Mouse (Mus musculus) yolk sac, embryonic 10.5 days (tissue): Measurements from ENCODE around the gene Atp6v0d1.
A peak's percentile ranks its signal among the peaks of the same experiment; 100 is the strongest.

Source experiments
- DNase-seq: peaks from one replicate; pipeline ENCODE4 v3.0.0-alpha.2; 2017; ENCODE audit warnings: low spot score

Gene Atp6v0d1

DNA sequence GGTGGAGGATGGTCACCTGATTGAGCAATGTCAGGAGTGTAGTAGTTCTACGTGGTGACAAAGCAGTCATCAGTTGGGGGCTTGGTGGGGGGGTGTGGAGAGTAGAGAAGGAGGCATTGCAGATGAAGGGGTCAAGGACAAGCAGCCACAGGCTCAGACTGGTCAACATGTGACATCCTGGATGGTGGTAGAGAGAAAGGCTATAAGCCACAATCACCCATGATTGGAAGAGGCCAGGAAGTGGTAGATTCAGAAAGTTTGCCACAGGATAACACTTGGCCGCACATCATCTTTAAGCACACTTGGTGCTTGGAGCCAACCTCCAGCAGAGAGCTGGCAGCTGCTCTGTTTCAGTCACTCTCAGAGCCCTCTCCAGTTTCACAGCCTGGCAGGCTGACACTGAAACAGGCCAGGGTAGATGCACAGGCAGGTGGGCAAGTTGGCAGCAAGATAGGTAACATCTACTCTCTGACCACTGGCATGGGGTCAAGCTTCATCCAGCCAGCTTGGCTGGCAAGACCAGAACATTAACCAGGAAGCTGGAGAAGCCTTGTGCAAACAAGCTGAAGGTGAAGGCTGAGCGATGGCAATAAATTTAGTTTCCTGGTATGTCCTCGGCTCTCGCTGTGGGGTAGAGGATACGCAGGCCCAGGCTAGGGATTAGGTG is 28.7 kb downstream of the Atp6v0d1 start:
- DNase-seq = no peak

DNA sequence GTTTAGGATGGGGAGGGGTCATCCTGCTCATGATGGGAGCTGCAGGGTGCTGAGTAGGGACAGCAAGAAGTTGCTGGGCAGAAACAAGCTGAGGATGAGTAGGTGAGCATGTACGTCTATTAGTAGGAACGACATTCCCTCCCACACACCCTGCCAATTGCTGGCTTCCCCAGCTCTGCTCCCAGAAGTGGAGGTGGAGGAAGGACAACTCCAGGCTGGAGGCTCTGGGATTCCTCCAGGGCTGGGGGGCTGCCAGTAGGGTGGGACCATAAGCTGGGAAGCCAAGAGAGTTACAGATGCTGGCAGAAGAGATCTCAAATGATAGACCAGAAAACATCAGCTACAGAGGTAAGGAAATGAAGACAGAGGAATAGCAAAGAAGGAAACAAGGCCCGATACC is 29.3 kb downstream of the Atp6v0d1 start:
- no peak for DNase-seq

DNA sequence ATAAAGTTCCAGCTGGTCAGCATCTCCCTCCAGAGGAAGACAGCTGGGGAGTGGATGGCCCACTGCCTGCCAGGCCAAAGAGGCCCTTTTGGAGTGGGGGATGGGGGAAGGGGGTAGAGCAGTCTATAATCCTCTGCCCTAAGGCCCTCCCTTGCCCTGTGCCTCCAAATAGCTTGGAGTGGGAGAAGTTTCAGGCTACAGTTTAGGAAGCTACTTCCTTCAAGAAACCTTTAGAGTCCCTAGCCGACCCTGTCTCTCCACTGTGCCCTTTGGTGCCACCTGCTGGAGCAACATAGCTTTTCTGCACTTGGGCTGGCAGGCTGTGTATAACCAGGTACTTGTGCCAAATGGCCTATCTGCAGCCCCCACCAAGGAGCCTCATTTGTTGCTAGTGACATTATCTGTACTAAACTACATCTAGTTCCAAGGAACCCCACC is 31.9 kb downstream of the Atp6v0d1 start:
- peak; percentile 66 for DNase-seq

DNA sequence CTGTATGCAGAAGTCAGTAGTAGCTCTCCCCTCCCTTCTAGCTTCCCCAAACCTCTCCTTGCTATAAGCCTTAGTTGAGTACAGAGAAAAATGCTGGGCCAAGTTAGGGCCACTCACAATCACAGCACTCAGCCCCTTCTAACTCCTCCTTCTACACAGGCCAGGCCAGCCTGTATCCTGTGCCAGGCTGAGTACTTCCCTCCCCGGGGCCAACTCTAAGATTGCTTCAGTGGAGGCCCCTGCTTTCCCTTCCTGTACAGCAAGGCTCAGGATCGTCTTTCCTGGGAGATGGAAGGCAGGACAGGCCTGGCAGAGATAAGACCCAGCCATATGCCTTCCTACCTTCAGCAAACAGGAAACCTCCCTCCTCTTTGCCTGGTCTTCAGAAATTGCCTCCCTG is 32.4 kb downstream of the Atp6v0d1 start:
- peak; percentile 51 for DNase-seq

DNA sequence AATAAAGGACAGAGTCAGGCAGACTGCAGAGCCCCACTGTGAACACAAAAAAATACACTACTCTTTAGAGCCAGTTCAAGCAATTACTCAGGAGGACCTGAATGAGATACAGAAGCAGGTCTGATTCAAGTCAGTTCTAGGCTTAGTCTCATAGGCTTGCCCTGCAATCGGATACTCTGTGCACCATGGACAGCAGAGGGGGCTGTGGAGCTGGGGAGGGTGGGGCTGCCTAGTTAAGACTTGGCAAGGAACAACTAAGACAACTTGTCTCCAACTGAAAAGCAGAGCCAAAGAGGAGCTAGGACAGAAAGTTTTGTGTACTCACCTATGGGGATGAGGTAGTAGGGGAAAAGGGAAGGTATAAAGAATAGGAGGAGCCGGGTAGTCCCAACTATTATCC is 34.1 kb downstream of the Atp6v0d1 start:
- DNase-seq = peak; percentile 46

DNA sequence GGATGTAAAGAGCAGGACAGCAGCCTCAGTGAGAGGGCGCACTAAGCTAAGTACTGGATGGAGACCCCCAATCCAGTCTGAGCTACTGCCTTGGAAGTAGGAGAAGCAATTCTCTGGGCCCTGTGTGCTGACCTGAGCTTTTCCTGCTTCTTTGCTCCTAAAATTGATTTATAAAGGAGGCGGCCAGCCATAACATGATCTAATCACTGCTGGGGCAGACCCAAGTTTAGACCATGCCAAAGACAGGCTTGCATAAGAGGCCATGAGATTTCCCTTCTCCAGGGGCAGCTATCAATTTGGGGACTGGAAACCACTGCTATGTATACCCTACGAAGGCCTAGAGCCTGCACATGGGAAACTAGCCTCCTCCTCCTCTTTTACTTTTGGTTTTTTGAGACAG is 36.6 kb downstream of the Atp6v0d1 start:
- DNase-seq = no peak

DNA sequence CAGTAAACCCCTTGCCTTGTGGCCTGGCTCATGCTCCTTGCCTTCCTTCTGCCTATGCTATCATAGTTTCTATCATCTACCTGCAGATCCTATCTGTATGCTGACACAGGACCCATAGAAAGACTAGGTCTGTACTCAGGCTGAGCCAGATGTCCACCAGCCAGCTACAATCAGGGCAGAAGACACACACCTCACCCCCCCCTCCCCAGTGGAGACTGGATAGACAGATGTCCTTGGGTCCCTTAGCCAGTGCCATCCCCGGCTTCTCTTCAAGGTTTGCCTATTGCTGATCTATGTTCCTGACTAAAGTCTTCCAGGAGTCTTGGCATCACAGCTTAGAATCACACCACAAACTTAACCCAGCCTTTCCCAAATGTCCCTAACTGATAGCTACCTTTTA is 37.6 kb downstream of the Atp6v0d1 start:
- no peak for DNase-seq

DNA sequence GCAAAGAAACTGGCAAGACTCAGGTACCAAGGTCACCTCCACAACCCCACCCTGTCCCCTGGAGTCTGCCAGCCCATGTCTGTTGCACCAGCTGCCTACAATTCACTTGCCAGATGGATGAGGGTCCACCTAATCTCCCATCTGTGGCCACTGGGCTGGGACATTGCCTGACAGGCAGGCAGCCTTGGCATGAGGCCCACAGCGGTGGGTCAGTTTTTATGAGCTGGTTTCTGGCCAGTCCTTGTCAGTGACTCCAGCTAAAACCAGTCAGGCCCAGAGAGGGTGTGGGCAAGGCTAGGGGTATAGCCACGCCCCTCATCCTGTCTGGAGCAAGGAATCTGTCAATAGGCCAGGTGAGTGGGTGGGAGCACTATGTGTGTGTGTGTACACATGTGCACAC is 38.7 kb downstream of the Atp6v0d1 start:
- no peak for DNase-seq

DNA sequence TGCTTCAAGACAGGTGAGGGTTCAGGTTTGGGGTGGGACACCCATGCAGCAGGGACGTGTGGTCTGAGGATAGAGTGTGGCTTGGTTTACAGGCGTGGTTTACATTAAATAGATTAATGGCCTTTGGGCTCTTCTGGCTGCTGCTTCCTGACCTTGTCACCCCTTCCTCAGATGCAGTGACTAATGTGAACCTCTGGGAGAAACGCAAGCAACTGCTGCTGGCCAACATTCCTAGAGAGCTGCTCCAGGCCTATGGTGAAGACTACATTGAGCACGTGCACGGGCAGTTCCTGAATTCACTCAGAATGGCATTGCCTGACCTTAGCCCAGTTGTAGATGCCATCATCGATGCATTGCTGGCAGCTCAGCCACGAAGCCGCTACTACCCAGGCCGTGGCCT is 43.0 kb downstream of the Atp6v0d1 start:
- DNase-seq = no peak

DNA sequence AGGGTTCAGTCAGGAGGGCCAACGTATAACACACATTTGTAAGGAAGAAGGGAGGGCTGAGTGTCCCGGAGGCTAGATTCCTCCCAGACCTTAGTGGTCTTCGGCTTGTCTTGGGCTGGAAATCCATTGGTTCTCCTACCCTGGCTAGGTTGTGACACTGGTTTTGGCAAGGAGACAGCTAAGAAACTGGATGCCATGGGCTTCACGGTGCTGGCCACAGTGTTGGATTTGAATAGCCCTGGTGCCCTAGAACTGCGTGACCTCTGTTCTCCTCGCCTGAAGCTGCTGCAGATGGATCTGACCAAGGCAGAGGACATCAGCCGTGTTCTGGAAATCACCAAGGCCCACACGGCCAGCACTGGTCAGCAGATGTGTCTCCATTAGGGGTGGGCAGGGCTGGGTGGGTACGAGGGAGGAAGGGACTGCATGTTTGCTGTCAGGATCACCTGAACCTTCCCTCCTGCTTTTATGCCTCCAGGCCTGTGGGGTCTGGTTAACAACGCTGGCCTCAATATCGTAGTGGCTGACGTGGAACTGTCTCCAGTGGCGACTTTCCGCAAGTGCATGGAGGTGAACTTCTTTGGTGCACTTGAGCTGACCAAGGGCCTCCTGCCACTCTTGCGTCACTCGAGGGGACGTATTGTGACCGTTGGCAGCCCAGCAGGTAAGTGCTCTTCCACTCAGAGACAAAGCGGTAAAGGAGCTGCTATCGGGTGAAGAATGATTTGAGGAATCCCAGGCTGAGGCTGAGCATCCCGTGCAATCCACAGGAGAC is 43.7 kb downstream of the Atp6v0d1 start:
- DNase-seq = no peak

DNA sequence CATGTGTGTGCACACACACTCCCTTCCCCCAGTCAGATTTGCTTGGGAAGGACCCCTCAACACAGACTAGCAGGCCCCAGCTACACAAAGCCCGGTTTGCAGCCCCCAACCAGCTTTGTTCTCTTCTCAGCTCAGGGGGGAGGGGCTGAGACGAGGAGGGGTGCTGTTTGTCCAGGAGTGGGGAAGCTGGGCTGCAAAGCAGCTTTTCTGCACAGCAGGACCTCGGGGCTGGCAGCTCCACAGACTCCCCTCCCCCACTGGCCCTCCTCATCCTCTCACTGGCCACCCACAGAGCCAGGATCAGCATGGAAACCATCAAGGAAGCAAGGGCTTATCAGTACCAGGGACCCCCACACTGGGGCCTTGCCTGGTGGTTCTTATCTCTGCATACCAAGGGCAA is 44.8 kb downstream of the Atp6v0d1 start:
- peak; percentile 87 for DNase-seq

DNA sequence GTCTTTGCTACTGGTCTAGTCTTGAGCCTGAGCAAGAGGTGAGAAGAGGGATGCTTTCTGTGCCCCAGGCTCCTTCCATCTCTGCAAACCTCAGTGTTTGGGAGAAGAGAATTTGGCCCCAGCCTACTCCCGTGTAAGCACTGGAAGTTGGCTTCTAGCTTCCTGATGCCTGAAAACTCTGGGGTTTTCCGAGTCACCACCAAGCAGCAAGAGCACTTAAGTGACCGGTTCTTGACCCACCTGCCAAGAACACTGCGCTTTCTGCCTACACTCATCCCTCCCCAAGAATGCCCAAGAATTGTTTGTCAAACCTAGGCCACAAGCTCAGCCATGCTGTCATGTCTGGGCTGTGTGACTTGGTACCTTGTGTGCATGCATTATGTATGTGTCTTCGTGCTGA is 45.3 kb downstream of the Atp6v0d1 start:
- no peak for DNase-seq

DNA sequence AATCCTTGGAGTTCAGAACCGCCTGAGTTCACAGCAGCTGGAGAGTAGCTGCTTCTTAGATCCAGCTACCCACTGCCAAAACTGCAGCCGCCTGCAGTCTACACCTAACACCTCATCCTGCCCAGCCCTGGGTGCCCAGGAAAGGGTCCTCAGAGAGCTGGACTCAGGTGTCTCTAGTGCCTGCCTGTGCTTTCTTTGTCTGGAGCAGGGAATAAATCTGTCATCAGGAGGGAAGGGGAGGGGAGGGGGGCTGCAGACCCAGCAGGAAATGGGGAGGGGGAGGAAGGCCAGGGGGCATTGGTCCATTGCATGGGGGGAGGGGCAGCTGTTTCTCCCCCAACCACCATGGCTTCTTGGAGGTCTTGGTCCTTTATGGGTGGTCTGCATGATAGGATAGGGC is 46.3 kb downstream of the Atp6v0d1 start:
- DNase-seq = peak; percentile 68

DNA sequence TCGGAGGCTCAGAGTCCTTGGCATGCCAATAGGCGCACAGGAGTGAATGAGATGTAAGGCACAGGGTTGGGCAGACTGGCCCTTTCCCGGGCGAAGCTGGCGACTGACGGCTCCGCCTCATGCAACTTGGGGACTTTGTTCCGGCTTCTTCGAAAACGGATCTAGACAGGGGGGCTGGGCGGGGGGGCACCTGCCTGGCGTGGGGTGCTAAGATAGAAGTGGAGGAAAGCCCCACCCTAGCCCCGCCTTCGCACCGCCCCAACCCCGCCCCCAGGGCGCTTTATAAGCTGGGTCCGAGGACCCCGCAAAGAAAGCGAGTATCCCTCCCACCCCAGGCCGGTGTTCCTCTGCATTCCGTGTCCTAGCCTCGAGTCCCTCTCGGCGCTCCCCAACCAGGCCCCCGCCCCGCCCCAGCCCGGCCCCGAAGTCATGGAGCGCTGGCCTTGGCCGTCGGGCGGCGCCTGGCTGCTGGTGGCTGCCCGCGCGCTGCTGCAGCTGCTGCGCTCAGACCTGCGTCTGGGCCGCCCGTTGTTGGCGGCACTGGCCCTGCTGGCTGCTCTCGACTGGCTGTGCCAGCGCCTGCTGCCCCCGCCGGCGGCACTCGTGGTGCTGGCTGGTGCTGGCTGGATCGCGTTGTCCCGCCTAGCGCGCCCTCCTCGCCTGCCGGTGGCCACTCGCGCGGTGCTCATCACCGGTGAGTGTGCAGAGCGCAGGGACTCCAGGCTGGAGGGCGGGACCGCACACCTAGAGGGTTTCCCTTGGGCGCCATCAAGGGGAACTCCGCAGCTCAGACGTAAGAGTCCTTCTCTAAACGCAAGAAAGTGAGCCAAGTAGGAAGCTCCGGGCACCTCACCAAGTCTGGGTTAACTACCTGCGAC is 47.2 kb downstream of the Atp6v0d1 start, which contains the start of gene Hsd11b2:
Gene Hsd11b2 (plus strand): TSS at position 320 of the 878 bp plus-strand sequence.
- peak; percentile 82 for DNase-seq

DNA sequence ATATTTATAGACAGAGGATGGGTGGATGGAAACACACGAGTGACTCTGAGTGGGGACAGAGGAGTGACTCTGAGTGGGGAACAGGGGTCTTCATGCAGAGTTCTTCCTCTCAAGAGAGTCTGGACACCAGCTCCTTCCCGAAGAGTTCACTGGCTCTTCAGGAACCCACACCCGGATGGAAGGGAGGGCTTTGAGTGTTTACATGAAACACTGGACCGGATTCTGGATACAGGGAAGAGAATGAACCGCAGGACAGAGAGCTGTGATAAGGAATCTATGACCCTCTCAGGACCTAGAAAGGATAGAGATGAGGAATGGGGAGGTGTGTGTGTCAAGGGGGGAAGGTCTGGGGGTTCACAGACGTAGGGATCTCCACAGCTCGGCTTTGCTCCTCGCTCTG is 48.5 kb downstream of the Atp6v0d1 start:
- no peak for DNase-seq

DNA sequence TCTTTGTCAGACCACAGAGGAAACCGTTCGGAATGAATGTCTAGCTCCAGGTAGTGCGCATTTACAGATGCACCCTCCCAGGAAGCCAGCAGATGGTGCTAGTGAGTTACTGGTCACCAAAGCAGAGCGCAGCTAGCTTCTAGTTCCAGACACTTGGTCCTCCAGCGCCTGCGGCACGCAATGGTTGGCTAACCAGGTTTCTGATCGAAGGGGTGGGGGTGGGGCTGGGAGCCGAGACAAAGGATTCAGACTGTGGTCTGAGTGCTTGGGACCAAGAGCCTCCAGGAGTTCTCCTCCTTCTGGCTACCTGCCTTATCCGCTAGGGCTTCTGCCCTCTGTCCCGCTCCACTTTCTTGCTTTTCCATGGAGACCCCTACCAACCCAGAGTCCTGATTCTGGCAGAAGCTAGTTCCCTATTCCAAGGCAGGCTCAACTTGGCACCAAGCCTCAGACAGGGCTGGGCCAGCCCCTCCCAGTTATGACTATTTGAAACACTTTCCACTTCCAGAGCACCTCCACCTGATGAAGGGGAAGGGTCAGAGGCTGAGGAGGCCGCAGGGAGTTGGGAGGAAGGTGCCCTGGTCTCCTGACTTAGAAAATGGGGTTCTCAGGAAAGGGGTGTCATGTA is 49.7 kb downstream of the Atp6v0d1 start:
- peak; percentile 76 for DNase-seq

DNA sequence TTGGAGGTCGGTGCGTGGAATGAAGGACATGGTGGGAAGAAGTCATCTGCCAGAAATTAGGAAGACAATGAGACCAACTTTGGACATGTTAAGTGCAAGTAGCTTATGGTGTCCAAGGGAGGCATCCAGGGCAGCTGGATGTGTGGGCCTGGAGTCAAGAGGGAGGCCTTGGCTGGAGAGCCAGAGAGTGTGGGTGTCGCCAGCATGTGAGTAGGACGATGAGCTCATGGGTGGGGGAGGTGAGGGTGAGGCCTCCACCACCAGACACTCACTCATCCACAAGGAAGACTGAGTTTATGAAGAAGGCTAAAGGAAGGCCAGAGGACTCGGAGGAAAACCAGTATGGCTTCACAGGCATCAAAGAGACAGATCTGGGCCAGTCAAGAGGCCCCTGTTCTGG is 51.2 kb downstream of the Atp6v0d1 start:
- no peak for DNase-seq

DNA sequence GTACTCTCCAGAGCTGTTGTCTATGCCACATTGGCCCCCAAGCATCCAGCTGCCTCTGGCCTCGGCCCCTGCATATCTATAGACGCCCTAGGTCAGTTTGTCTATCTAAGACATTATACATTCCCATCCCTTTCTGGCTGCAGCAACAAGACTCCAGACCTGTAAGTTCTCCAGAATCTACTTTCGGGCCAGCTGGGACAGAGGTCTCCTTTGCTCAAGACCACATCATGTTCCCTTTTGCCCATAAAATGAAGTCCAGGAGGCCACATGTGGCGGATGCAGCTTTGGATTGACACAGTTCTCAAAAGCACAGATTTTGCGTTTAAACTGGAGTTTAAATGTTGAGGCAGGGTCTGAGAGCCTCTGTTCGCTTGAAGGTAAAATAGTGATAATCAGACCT is 51.7 kb downstream of the Atp6v0d1 start:
- DNase-seq = no peak

DNA sequence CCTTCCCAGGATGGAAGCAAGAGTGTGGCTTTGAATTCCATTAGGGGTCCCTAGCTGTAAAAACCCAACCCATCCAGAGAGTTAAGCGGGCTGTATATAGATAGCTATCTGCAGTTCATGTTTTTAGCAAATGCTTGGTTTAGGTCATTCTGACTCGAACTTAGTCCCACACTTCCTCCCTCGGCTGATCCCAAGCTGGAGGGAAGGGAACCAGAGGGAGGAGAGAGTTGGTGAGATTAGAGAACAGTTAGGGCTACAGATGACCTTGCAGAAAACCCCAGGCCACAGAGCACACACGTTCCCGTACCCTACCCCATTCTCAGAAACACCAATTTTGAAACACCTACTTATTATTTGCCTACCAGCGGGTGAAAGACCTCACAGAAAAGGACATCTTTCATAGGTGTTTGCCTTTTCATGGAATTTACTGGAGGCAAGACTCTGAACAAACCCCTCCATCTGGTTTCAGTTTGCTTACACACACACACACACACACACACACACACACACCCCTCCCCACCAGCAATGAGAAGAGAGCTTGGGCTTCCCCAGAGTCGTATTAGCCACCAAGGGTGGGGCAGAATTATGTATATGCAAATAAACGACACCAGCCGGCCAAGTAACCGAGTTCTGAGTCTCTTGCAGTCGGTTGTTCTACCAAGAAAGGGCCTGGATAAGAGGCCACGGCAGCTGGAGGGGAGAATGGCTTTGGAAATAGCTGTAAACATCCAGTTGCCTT is 55.7 kb downstream of the Atp6v0d1 start:
- no peak for DNase-seq

DNA sequence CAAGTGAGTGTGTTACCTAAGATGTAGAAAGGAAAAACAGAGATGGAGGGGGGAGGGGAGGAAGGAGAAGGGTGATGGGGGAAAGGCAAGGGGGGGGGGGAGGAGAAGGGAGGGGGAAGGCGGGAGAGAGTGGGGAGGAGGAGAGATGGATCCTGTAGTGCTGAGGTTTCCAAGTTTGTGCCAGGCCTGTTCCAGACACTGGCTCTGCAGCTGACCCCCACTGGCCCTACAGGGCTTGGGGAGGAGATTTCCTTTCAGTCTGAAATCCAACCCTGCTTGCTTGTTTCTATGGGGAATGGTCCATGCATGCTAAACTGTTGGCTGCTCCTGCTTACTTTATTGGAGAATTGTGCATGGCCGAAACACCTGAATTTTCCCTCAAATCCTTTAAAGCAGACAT is 57.1 kb downstream of the Atp6v0d1 start:
- no peak for DNase-seq

DNA sequence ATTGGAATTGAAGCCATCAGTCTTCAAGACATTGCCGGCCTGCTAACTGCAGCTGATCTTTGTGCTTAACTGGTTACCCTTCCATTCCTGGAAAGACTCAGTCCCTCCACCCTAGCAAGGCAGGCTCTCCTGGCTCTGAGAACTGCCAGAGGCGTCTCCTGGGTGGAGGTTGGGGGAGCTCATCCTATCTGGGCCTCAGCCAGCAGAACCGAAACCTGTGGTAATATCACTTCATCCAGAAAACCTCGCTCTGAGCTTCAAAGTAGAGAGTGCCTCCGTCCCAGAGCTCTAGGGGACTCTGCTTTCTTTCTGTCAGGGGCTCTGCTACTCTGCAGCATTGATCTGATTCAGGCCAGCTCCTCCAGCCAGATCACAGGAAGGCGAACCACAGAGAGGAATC is 58.9 kb downstream of the Atp6v0d1 start:
- no peak for DNase-seq

DNA sequence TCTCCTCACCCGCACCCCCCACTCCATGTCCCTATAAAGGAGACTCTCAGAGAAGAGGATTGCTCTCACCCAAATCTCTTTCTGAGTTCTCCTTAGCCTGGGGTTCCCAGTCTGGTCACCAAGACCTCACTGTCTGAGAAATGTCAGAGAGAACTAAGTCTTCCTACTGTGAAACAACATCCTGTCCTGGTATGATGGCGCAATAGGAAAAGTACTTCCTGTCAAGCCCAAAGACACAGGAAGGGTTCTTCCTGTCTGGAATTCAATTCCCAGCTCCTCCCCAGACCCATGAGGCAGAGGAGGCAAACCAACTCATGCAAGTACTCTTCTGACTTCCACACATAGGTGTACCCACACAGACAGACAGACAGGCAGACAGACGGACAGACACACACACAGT is 61.2 kb downstream of the Atp6v0d1 start:
- no peak for DNase-seq
